Mouse (Mus musculus) ES-Bruce4 (cell line): ENCODE results near the gene Sergef.

Experiments
- CTCF ChIP-seq: IDR thresholded peaks from one replicate; pipeline ENCODE4 v1.8.1; 2011; ENCODE audit warnings: low read depth, low read length
- EP300 ChIP-seq: IDR thresholded peaks from 2 replicates; pipeline ENCODE4 v1.6.1; 2011; ENCODE audit warnings: low read depth, low read length; ENCODE audit not compliant: insufficient read depth
- POLR2A ChIP-seq: IDR thresholded peaks from one replicate; pipeline ENCODE4 v1.8.1; 2011; ENCODE audit warnings: low read length; ENCODE audit not compliant: insufficient read depth

DNA sequence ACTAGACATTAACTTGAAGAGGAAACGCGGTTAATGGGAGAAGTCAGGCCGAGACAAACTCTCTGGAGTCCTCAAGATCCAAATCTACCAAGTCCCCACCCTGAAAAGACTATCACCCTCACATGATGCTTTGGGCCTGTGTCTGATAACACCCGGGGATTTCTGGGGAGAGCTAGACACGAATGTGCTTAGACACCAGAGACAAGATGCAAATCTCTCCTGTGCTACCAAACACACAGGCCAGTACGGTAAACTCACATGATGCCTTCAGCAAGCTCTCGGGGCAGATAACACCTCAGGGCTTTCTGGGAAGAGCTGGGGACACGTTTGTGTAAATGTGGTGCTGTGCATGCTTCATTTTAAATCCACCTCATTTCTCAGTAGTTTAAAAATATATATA, 36.3 kb upstream of the Sergef start:
- no peak for TF ChIP-seq CTCF
- no peak for TF ChIP-seq EP300
- no peak for TF ChIP-seq POLR2A
